12 mouse cellular contexts compared by ENCODE assay signal in genomic region chr9:14092996-14093442, GRCm38 (mm10).
DNase-seq lines count a peak whose midpoint lies in the region; ATAC-seq and TF ChIP-seq lines count a peak whose summit lies in the region.
"Had no signal": no experiment of that assay in that cellular context is flagged by ENCODE, and none has a peak within 500 bp of the region (broad histone marks: within the 10 kb centered on the region; RNA-seq: fewer than 3 reads in every experiment).

No protein-coding gene starts in this region.

- peak; percentile 86 for ATAC-seq in activated CD4-positive, CD25-positive, alpha-beta regulatory T cell, adult 4 months
- ATAC-seq in hindbrain, embryonic 11.5 days (ENCODE audit: low FRiP score): no peak
- ATAC-seq in forebrain, embryonic 11.5 days (replicated peaks; ENCODE audit: low FRiP score): no peak
- ATAC-seq: intestine, embryonic 16.5 days had no signal

- 14% methylated on average over 2 of the region's 2 CpGs for WGBS in spleen, adult 2 months
- WGBS in hindbrain, embryonic 11.5 days: 80% methylated on average over 2 of the region's 2 CpGs
- 78% methylated on average over 2 of the region's 2 CpGs for WGBS in forebrain, embryonic 11.5 days

- no peak overlapping the region for H3K9ac ChIP-seq in hindbrain, embryonic 11.5 days (ENCODE audit: low read depth, low read length)
- H3K9ac ChIP-seq in forebrain, embryonic 11.5 days (ENCODE audit: low read length): no peak overlapping the region
- H3K9ac ChIP-seq: limb, embryonic 12.5 days; midbrain, embryonic 12.5 days had no signal

- no peak for TF ChIP-seq POLR2A in spleen, adult 2 months (IDR thresholded peaks at IDR 0.05; ENCODE audit: low read depth, low read length)

- peaks cover 40% of the 10 kb centered on the region for H3K4me1 ChIP-seq in spleen, adult 2 months (ENCODE audit: control insufficient read depth, insufficient read depth, insufficient read length)
- H3K4me1 ChIP-seq in hindbrain, embryonic 11.5 days (replicated peaks; ENCODE audit: control insufficient read depth, insufficient read depth, low read length): no peaks in the 10 kb centered on the region
- H3K4me1 ChIP-seq in forebrain, embryonic 11.5 days (replicated peaks; ENCODE audit: control insufficient read depth, insufficient read depth, low read length): no peaks in the 10 kb centered on the region
- H3K4me1 ChIP-seq: midbrain, embryonic 12.5 days had no signal

- H3K9me3 ChIP-seq in hindbrain, embryonic 11.5 days (ENCODE audit: control insufficient read depth, low read length): no peaks in the 10 kb centered on the region
- no peaks in the 10 kb centered on the region for H3K9me3 ChIP-seq in forebrain, embryonic 11.5 days (ENCODE audit: control insufficient read depth, low read length)
- H3K9me3 ChIP-seq: limb, embryonic 12.5 days; midbrain, embryonic 12.5 days had no signal

- H3K27me3 ChIP-seq in spleen, adult 2 months (ENCODE audit: control insufficient read depth, insufficient read depth, low read length): no peaks in the 10 kb centered on the region
- no peaks in the 10 kb centered on the region for H3K27me3 ChIP-seq in hindbrain, embryonic 11.5 days (ENCODE audit: control insufficient read depth, insufficient read depth, low read length)
- no peaks in the 10 kb centered on the region for H3K27me3 ChIP-seq in forebrain, embryonic 11.5 days (ENCODE audit: control insufficient read depth, insufficient read depth, low read length)
- H3K27me3 ChIP-seq: limb, embryonic 12.5 days; midbrain, embryonic 12.5 days had no signal

- H3K27ac ChIP-seq in spleen, adult 2 months (ENCODE audit: insufficient read depth, low read length): peak overlapping the region; percentile 84
- no peak overlapping the region for H3K27ac ChIP-seq in hindbrain, embryonic 11.5 days (ENCODE audit: low read depth, low read length)
- no peak overlapping the region for H3K27ac ChIP-seq in forebrain, embryonic 11.5 days (ENCODE audit: low read depth, low read length)
- H3K27ac ChIP-seq: limb, embryonic 12.5 days; midbrain, embryonic 12.5 days had no signal

- no peak overlapping the region for H3K4me3 ChIP-seq in spleen, adult 2 months (ENCODE audit: extremely low read depth, insufficient read depth, insufficient read length)
- H3K4me3 ChIP-seq in hindbrain, embryonic 11.5 days (ENCODE audit: low read depth, low read length): no peak overlapping the region
- no peak overlapping the region for H3K4me3 ChIP-seq in forebrain, embryonic 11.5 days (ENCODE audit: low read depth, low read length)
- H3K4me3 ChIP-seq: limb, embryonic 12.5 days; midbrain, embryonic 12.5 days had no signal

- no peak overlapping the region for H3K4me2 ChIP-seq in hindbrain, embryonic 11.5 days (replicated peaks; ENCODE audit: low read depth, low read length)
- H3K4me2 ChIP-seq in forebrain, embryonic 11.5 days (ENCODE audit: low read depth, low read length, severe bottlenecking): no peak overlapping the region
- H3K4me2 ChIP-seq: limb, embryonic 12.5 days; midbrain, embryonic 12.5 days had no signal

- peak in 1 of 2 experiments; percentile 56 for DNase-seq in spleen, adult 2 months (ENCODE audit: low read depth in 1 of 2, low spot score in 2 of 2)
- no peak for DNase-seq in spleen, adult 12 weeks (ENCODE audit: low spot score)
- DNase-seq in heart, postnatal 4 days: peak; percentile 9
- peak; percentile 56 for DNase-seq in thymus, postnatal 25 days
- DNase-seq in layer of hippocampus, adult 11-12 months (ENCODE audit: low spot score): no peak
- no peak for DNase-seq in hindbrain, embryonic 11.5 days (ENCODE audit: low spot score)
- DNase-seq in forebrain, embryonic 11.5 days (ENCODE audit: low spot score): no peak
- DNase-seq: retina, postnatal 1 day had no signal

- no peak for TF ChIP-seq CTCF in spleen, adult 2 months (IDR thresholded peaks at IDR 0.05; ENCODE audit: extremely low read depth, insufficient read depth, insufficient read length, insufficient replicate concordance)

- no peaks in the 10 kb centered on the region for H3K36me3 ChIP-seq in spleen, adult 2 months (ENCODE audit: control insufficient read depth, insufficient read depth, low read length)
- no peaks in the 10 kb centered on the region for H3K36me3 ChIP-seq in hindbrain, embryonic 11.5 days (ENCODE audit: control insufficient read depth, insufficient read depth, low read length)
- H3K36me3 ChIP-seq in forebrain, embryonic 11.5 days (ENCODE audit: control insufficient read depth, insufficient read depth, low read length): no peaks in the 10 kb centered on the region
- H3K36me3 ChIP-seq: limb, embryonic 12.5 days; midbrain, embryonic 12.5 days had no signal

Comparison
In these comparisons a context has a peak if more than half of its experiments do, and no peak if none do; other contexts are left out.
1. DNase-seq: peak in heart, postnatal 4 days (single experiment) and thymus, postnatal 25 days (single experiment); none in spleen, adult 12 weeks (single experiment), layer of hippocampus, adult 11-12 months (single experiment), hindbrain, embryonic 11.5 days (single experiment) and forebrain, embryonic 11.5 days (single experiment).